Mouse (Mus musculus) embryo, embryonic 10.5 days (tissue): ENCODE results near the gene Ckmt1.

Source experiments
- DNase-seq: peaks from one replicate; pipeline ENCODE4 v3.0.0-alpha.2; 2015; ENCODE audit warnings: low spot score

The Ckmt1 gene

DNA sequence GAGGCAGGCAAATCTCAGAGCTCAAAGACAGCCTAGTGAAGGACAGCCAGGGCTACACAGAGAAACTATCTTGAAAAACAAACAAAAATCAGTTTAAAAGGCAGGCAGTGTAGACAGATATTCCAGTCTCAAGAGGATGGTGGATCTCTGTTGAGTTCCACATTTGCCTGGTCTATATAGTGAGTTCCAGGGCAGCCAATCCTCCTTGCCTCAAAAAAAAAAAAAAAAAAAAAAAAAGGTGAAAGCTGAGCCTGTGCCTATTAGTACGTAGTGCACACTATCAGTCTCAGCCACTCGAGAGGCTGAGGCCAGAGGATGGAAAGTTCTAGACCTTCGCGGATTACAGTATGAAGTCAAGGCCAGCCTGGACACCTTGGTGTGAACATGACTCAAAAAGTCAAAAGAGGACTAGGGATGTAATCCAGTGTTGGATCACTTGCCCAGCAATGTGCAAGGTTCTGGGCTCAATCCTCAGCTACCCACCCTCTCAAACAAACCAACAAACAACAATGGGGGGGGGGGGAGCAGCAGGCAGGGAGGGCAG lies 55.4 kb downstream of the Ckmt1 start:
- no peak for DNase-seq
